Mouse (Mus musculus): ENCODE data around the gene Laptm4a.

DNA sequence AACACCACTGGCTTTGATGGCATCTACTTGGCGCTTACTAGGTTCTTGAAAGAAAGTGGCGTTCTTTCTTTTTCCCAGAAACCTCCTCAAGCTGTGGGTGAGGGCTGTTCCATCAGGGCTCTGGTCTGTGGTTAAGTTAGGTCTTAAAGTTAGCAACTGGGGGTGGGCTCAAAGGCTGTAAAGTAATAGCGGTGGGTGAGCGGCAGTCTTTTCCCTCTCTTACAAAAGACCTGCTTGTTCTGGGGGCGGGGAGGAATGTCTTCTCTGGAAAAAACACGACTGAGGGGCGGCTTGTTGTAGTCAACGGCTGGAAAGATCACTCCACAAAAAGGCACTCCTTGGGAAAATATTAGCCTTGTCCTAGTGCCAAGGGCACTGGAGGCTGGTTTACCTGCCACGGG lies 32.7 kb downstream of the Laptm4a start:
- no peak for TF ChIP-seq POLR2A (IDR thresholded peaks at IDR 0.05; ENCODE audit: borderline replicate concordance, extremely low read depth, low read depth, low read length)
- no peak for TF ChIP-seq CTCF (IDR thresholded peaks at IDR 0.05; ENCODE audit: insufficient read depth, low read length)

Data from lung, adult 2 months (tissue).